Mouse (Mus musculus) limb, embryonic 11.5 days (tissue): ENCODE results near the gene Rfx8. TPM values are rescaled to one million over a fixed set of nuclear protein-coding genes. Genes with fewer than 3 reads are reported as not detected.

Experiments used
- ATAC-seq: fragments of 200-750 bp; cut with Nextera tagmentation; 2 replicates; pipeline ENCODE4 v1.8.0; 2017; ENCODE audit warnings: low read depth; ENCODE audit not compliant: insufficient number of reproducible peaks, low FRiP score, low TSS enrichment
- DNase-seq: peaks from one replicate; pipeline ENCODE4 v3.0.0-alpha.2; 2015; ENCODE audit warnings: low spot score
- H3K27ac ChIP-seq: fragments of 300-500 bp; sonication (generic); replicated peaks from 2 replicates; pipeline ENCODE4 v1.5.1; 2014; ENCODE audit warnings: low read depth, mild to moderate bottlenecking, low read length
- H3K27me3 ChIP-seq: fragments of 300-500 bp; sonication (generic); 2 replicates; pipeline ENCODE4 v1.6.1; 2014; ENCODE audit warnings: mild to moderate bottlenecking, low read length, mixed read lengths; ENCODE audit not compliant: control insufficient read depth, insufficient read depth
- H3K36me3 ChIP-seq: fragments of 300-500 bp; sonication (generic); 2 replicates; pipeline ENCODE4 v1.6.1; 2014; ENCODE audit warnings: mild to moderate bottlenecking, low read length, moderate library complexity, mixed read lengths; ENCODE audit not compliant: control insufficient read depth, insufficient read depth
- H3K4me1 ChIP-seq: fragments of 300-500 bp; sonication (generic); 2 replicates; pipeline ENCODE4 v1.6.1; 2014; ENCODE audit warnings: low read length, mixed read lengths; ENCODE audit not compliant: control insufficient read depth, insufficient read depth
- H3K4me2 ChIP-seq: fragments of 300-500 bp; sonication (generic); 2 replicates; pipeline ENCODE4 v1.6.1; 2014; ENCODE audit warnings: low read depth, mild to moderate bottlenecking, moderate library complexity; ENCODE audit not compliant: severe bottlenecking
- H3K4me3 ChIP-seq: fragments of 300-500 bp; sonication (generic); 2 replicates; pipeline ENCODE4 v1.5.1; 2014; ENCODE audit warnings: low read depth, low read length
- H3K9ac ChIP-seq: fragments of 300-500 bp; sonication (generic); 2 replicates; pipeline ENCODE4 v1.6.1; 2014; ENCODE audit warnings: mild to moderate bottlenecking, low read length
- H3K9me3 ChIP-seq: fragments of 300-500 bp; sonication (generic); 2 replicates; pipeline ENCODE4 v1.6.1; 2016; ENCODE audit warnings: low read length; ENCODE audit not compliant: control insufficient read depth
- WGBS: fragments of 180-500 bp; shearing (Covaris S2); extraction: QIAGEN DNeasy Blood & Tissue Kit; methylation state at CpG from one replicate; pipeline ENCODE4 v1.1.7; 2014; 5-methylcytosine and 5-hydroxymethylcytosine counted together
- polyA plus RNA-seq: library from polyadenylated mRNA; unstranded; fragments of >200 nt; fragmentation: Nextera tagmentation; extraction: Ambion mirVana; gene quantifications from 2 replicates; pipeline ENCODE4 v1.2.1, GENCODE M21; 2014

The Rfx8 gene
- 0.30 and 0.96 TPM in 2 replicates for polyA plus RNA-seq

DNA sequence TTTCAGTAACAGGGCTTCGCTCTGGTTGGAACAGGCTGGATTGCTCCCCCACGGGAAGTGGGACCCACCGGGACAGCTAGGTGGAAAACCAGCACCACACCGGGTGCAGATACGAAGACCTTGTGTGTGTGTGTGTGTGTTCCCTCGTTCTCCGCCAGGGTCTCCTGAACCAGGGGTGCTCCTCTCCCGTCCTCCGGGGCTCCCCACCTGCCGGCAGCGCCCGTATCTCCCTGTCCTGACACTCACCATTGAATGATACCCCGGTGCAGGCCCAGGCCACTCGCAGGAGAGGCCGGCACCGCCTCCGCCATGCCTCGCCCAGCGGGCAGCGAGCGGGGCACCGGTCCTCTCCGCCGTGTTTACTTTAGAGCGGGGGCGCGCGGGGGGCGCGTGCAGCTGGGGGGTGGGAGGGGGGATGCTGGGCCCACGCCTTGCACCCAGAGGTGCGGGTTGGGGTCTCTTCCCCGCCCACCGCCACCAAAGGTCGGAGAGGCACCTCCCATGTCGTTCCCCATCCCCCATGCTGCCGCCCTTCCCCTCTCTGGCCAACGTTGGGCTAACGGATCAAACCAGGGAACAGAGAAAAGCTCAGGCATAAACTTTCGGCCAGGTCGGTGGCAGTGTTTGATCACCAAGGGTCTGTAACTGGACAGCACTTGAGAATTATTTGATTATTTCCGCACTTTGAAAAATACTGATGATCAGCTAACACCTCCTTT lies at the start of gene Rfx8:
Gene Rfx8 (minus strand): TSS at position 366 of the 719 bp plus-strand sequence.
- DNase-seq: peak; percentile 79
- H3K9ac ChIP-seq: peak within 1 kb of the TSS; percentile 77

DNA sequence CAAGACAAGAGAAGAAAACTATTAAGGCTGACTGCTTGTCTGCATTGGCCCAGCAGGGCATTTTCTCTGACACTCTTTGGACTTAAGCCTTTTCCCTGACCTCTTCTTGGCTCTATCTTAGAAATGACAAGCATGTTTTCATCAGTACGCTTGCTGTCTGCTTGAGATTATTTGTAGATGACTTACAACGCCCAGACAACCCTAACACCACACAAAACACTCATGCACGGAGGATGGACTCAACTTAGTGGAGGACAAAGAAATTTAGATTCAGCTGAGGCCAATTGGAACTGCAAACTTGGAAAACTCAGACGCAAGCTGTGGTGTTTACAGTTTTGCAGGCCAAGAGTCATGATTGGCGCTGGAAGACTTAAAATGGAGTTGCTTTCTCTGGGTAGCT lies 49.6 kb upstream of the Rfx8 start:
- Histone ChIP-seq H3K4me2 (no peak overlapping the region), H3K36me3 (no peaks in the 10 kb centered on the region), H3K27ac (no peak overlapping the region), H3K27me3 (no peaks in the 10 kb centered on the region), H3K9ac (no peak overlapping the region), H3K4me3 (no peak overlapping the region), H3K4me1 (no peaks in the 10 kb centered on the region), H3K9me3 (no peaks in the 10 kb centered on the region)
- no peak for ATAC-seq
- no peak for DNase-seq
- WGBS: 89% methylated on average over 5 of the region's 5 CpGs

More for the DNA sequence above, at the start of gene Rfx8:
- H3K4me1 ChIP-seq: peaks cover 8% of the 10 kb centered on the region
- H3K4me2 ChIP-seq: peak within 1 kb of the TSS; percentile 68
- 2% methylated on average over 39 of the region's 42 CpGs for WGBS
- H3K4me3 ChIP-seq: peak within 1 kb of the TSS; percentile 45
- ATAC-seq: peak; percentile 76
- H3K27me3 ChIP-seq: no peaks in the 10 kb centered on the region
- H3K36me3 ChIP-seq: no peaks in the 10 kb centered on the region
- H3K27ac ChIP-seq: peak within 1 kb of the TSS; percentile 16; the same call in 1 of the 2 replicates
- H3K9me3 ChIP-seq: no peaks in the 10 kb centered on the region

- Histone ChIP-seq H3K36me3 (no peaks in the 10 kb centered on the region), H3K4me2 (no peak overlapping the region), H3K4me1 (no peaks in the 10 kb centered on the region), H3K4me3 (no peak overlapping the region), H3K27ac (no peak overlapping the region), H3K9ac (no peak overlapping the region), H3K9me3 (no peaks in the 10 kb centered on the region), H3K27me3 (no peaks in the 10 kb centered on the region)
- ATAC-seq (no peak), DNase-seq (no peak)
- 75% methylated on average over 3 of the region's 3 CpGs for WGBS
Measured at GRCm38 (mm10) chr1:39768017-39768416, 47.2 kb upstream of the Rfx8 start.

- Histone ChIP-seq H3K4me3 (no peak overlapping the region), H3K4me2 (no peak overlapping the region), H3K9me3 (no peaks in the 10 kb centered on the region), H3K27ac (no peak overlapping the region), H3K27me3 (no peaks in the 10 kb centered on the region), H3K36me3 (no peaks in the 10 kb centered on the region), H3K4me1 (peaks cover 7% of the 10 kb centered on the region), H3K9ac (no peak overlapping the region)
- DNase-seq (no peak), ATAC-seq (no peak)
- 87% methylated on average over 7 of the region's 7 CpGs for WGBS
Measured at GRCm38 (mm10) chr1:39765854-39766493, 45.2 kb upstream of the Rfx8 start.

- Histone ChIP-seq H3K4me2 (peak overlapping the region; percentile 31), H3K27ac (no peak overlapping the region), H3K4me1 (peaks cover 7% of the 10 kb centered on the region), H3K4me3 (no peak overlapping the region), H3K9me3 (no peaks in the 10 kb centered on the region), H3K27me3 (no peaks in the 10 kb centered on the region), H3K9ac (no peak overlapping the region), H3K36me3 (no peaks in the 10 kb centered on the region)
- ATAC-seq (no peak), DNase-seq (peak; percentile 52)
- 6% methylated on average over 10 of the region's 10 CpGs for WGBS
Measured at GRCm38 (mm10) chr1:39762025-39762370, 41.2 kb upstream of the Rfx8 start.

DNA sequence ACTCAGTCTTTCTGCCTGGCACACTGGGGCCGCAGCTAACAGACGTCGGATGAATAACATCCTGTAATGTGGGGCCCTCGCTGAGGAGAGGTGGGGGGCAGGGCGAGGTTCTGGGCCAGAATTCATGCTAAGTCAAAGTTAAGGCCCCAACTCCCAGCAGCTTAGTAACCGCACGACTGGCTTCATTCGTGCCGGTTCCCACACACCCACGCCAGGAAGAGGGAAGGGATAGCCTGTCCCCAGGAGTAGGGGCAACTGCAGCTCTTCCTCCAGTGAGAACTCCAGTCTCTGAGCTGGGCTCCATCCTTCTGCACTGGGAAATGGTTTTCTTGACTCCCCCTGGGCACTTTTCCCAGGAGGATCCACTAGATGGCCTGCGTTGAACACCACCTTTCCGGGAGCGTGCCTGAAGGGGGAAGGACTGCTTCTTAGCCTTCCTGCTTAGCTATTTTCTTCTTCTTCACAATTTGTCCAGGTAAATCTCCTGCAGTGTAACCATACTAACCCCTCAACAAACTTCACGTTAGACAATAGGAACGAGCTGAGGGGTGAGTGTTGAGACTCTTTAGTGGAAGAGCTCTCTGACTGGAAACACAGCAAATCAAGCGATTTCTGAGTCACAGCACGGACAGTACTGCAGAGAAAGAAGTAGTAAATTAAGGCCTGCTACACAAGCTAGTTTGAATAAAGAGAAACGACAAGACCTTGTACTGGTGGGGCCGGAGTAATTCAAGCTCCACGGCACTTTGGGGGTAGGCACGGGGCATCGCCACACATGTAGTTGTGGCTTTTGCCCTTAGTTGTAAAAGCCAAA lies 40.6 kb upstream of the Rfx8 start:
- Histone ChIP-seq H3K4me2 (peak overlapping the region; percentile 31), H3K9me3 (no peaks in the 10 kb centered on the region), H3K27ac (0 out of 2 replicates have a peak overlapping the region, but pooled peaks have one; percentile 14), H3K9ac (peak overlapping the region; percentile 27; the same call in 1 of the 2 replicates), H3K4me3 (peak overlapping the region; percentile 6; the same call in 1 of the 2 replicates), H3K36me3 (no peaks in the 10 kb centered on the region), H3K27me3 (no peaks in the 10 kb centered on the region), H3K4me1 (peaks cover 7% of the 10 kb centered on the region)
- no peak for ATAC-seq
- DNase-seq: peak; percentile 73
- 6% methylated on average over 21 of the region's 22 CpGs for WGBS

DNA sequence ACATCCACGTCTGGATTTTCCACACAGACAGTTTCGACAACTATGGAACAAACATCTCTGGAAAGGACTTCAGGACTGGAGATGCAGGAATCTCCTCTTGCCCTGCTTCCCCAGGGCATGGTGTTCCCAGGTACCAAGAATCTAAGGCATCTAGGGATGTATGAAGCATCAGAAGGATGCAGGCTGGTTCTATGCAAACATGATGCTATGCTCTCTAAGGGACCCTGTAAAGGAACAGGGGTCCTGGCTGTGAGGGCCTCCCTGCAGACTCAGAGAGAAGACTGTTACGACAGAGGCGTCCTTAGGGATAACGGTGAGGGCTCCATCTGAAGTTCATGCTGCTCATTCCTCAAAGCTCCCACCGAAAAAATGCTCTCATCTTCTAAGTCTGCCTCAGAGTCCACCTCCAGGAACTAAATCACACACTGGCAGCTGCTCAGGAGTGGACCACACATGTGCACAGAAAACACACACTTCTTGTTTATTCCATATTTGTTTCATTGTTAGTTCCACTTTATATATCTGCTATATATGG lies 39.5 kb upstream of the Rfx8 start:
- Histone ChIP-seq H3K9me3 (no peaks in the 10 kb centered on the region), H3K4me3 (no peak overlapping the region), H3K36me3 (no peaks in the 10 kb centered on the region), H3K9ac (no peak overlapping the region), H3K27me3 (no peaks in the 10 kb centered on the region), H3K27ac (no peak overlapping the region), H3K4me2 (no peak overlapping the region), H3K4me1 (peaks cover 7% of the 10 kb centered on the region)
- ATAC-seq (no peak), DNase-seq (no peak)
- 66% methylated on average over 6 of the region's 6 CpGs for WGBS
